Mouse (Mus musculus) megakaryocyte, embryonic 14.5 days (primary cell): Measurements from ENCODE around the gene Krt26.

Source experiments
- FLI1 ChIP-seq: IDR thresholded peaks from 2 replicates; pipeline ENCODE4 v1.6.1; 2012; ENCODE audit warnings: low read length, inconsistent platforms, mixed read lengths
- GATA1 ChIP-seq: IDR thresholded peaks from 3 replicates; pipeline ENCODE4 v1.6.1; 2012; ENCODE audit warnings: mixed read lengths, low read length, inconsistent platforms, borderline replicate concordance

DNA sequence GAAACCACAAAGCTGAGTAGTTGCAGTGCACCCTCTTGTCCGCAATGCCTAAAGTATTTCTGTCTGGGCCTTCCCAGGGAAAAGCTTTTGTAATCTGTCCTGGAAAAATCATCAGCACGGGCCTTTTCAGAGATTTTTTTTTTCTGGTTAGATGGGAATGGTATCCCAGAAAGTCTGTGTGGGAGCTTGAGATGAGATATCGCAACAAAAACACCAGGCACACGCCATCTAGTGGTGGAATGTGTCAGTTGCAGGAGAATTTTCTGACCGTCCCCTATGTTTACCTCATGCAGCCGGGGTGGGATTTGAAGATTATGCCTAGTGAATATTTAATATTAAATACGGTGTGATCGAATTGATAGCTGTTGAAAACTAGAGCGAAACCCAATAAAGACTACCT, 26.6 kb upstream of the Krt26 start:
- TF ChIP-seq FLI1 (no peak), GATA1 (no peak)
